Mouse (Mus musculus) limb, embryonic 12.5 days (tissue): ENCODE data around the gene Six5. TPM values are rescaled to one million over a fixed set of nuclear protein-coding genes. Genes with fewer than 3 reads are reported as not detected.
A peak's percentile ranks its signal among the peaks of the same experiment; 100 is the strongest.

Experiments
- ATAC-seq: fragments of 200-750 bp; cut with Nextera tagmentation; 2 replicates; pipeline ENCODE4 v1.8.0; 2017; ENCODE audit warnings: low read depth, moderate TSS enrichment; ENCODE audit not compliant: insufficient number of reproducible peaks, insufficient read depth, low FRiP score, low TSS enrichment
- H3K27ac ChIP-seq: fragments of 300-500 bp; sonication (generic); 2 replicates; pipeline ENCODE4 v1.5.1; 2016; ENCODE audit warnings: mild to moderate bottlenecking, moderate library complexity
- H3K27me3 ChIP-seq: fragments of 300-500 bp; sonication (generic); 2 replicates; pipeline ENCODE4 v1.6.1; 2016; ENCODE audit warnings: mild to moderate bottlenecking, moderate library complexity
- H3K36me3 ChIP-seq: fragments of 300-500 bp; sonication (generic); 2 replicates; pipeline ENCODE4 v1.6.1; 2016; ENCODE audit warnings: mild to moderate bottlenecking, moderate library complexity
- H3K4me1 ChIP-seq: fragments of 300-500 bp; sonication (generic); replicated peaks from 2 replicates; pipeline ENCODE4 v1.6.1; 2016
- H3K4me2 ChIP-seq: fragments of 300-500 bp; sonication (generic); 2 replicates; pipeline ENCODE4 v1.6.1; 2016; ENCODE audit warnings: mild to moderate bottlenecking, moderate library complexity
- H3K4me3 ChIP-seq: fragments of 300-500 bp; sonication (generic); replicated peaks from 2 replicates; pipeline ENCODE4 v1.5.1; 2016; ENCODE audit warnings: mild to moderate bottlenecking
- H3K9ac ChIP-seq: fragments of 300-500 bp; sonication (generic); replicated peaks from 2 replicates; pipeline ENCODE4 v1.6.1; 2016; ENCODE audit warnings: mild to moderate bottlenecking, moderate library complexity
- H3K9me3 ChIP-seq: fragments of 300-500 bp; sonication (generic); 2 replicates; pipeline ENCODE4 v1.6.1; 2016; ENCODE audit warnings: mild to moderate bottlenecking, moderate library complexity
- WGBS: fragments of 180-500 bp; shearing (Covaris S2); methylation state at CpG from one replicate; pipeline ENCODE4 v1.1.7; 2016; 5-methylcytosine and 5-hydroxymethylcytosine counted together
- polyA plus RNA-seq: library from polyadenylated mRNA; unstranded; fragments of >200 nt; fragmentation: Nextera tagmentation; extraction: Ambion mirVana; gene quantifications from 2 replicates; pipeline ENCODE4 v1.2.1, GENCODE M21; 2016

The Six5 gene
- polyA plus RNA-seq, 1 experiment from 2014 or later = 11.2 TPM

DNA sequence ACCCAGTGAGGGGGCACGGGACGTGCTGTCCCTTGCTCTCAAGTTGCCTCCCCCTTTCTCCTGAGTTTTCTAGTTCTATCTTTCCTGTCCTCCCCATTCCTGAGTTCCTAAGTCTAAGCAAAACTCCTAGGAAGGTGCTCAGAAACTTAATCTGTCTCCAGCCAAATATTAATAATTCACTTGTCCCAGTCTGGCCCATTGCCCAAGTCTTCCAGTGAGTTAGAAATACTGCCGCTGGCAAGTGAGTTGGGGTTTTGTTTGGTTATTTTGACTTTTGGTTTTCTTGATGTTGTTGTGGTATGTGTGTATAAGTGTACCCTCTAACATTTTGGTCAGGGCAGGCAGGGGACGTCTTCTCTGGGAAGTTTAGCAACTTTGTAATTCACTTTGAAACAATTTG is 27.3 kb downstream of the Six5 start:
- H3K4me3 ChIP-seq = no peak overlapping the region

DNA sequence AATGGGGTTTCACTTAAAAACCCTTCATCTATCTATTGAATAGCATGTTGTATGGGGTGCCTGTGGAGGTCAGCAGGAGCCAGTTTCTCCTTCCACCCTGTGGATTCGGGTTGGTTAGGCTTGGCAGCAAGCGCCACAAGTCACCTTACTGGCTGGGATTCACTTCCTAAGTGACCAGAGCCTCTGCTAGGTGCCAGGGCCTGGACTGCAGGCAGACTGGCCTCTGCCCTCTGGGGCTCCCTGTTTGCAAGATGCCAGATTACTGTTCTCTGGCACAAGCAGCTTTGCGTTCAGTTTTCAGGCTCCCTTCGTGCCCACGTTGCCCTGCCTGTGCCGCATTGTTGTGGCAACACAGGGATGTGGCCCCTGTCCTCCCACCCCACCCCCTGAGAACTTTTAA is 30.3 kb downstream of the Six5 start:
- H3K27ac ChIP-seq = no peak overlapping the region
- 87% methylated on average over 6 of the region's 6 CpGs for WGBS
- ATAC-seq = no peak
- H3K4me2 ChIP-seq = no peak overlapping the region
- H3K4me1 ChIP-seq = peaks cover 8% of the 10 kb centered on the region
- H3K9ac ChIP-seq = no peak overlapping the region
- no peaks in the 10 kb centered on the region for H3K27me3 ChIP-seq
- no peaks in the 10 kb centered on the region for H3K9me3 ChIP-seq
- H3K36me3 ChIP-seq = peaks cover 28% of the 10 kb centered on the region; the same call in 1 of the 2 replicates
- H3K4me3 ChIP-seq = no peak overlapping the region

More for the DNA sequence above, 27.3 kb downstream of the Six5 start:
- no peak overlapping the region for H3K27ac ChIP-seq
- peaks cover 11% of the 10 kb centered on the region; the same call in 1 of the 2 replicates for H3K9me3 ChIP-seq
- peaks cover 15% of the 10 kb centered on the region for H3K4me1 ChIP-seq
- no peak overlapping the region for H3K4me2 ChIP-seq
- WGBS = 96% methylated on average over 4 of the region's 4 CpGs
- ATAC-seq = no peak
- H3K9ac ChIP-seq = no peak overlapping the region
- H3K36me3 ChIP-seq = 0 out of 2 replicates have a peak, but pooled peaks cover 7% of the 10 kb centered on the region
- H3K27me3 ChIP-seq = peaks cover 6% of the 10 kb centered on the region; the same call in 1 of the 2 replicates

DNA sequence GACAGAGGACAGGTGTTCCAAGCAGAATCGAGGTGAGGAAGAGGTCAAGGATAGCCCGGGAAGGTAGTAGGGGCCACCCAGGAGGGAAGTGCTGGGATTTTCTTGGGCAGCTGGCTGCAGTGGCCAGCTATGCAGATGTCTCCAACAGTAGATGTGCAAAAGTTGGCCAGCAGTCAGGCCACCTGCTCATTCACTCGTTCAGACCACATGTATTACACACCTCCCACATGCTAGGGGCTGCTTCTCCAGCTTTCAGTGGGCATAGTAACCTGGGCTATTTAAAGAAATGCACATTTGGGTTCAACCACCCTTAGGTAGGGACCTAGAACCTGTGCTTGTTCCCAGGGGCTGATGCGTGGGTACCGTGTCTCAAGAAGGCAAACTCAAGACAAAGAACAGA is 33.4 kb downstream of the Six5 start:
- Histone ChIP-seq H3K27ac (no peak overlapping the region), H3K4me2 (no peak overlapping the region), H3K9me3 (no peaks in the 10 kb centered on the region), H3K4me3 (no peak overlapping the region), H3K4me1 (peaks cover 12% of the 10 kb centered on the region), H3K27me3 (no peaks in the 10 kb centered on the region), H3K36me3 (peaks cover 28% of the 10 kb centered on the region; the same call in 1 of the 2 replicates), H3K9ac (no peak overlapping the region)
- no peak for ATAC-seq
- WGBS = 82% methylated on average over 5 of the region's 5 CpGs

DNA sequence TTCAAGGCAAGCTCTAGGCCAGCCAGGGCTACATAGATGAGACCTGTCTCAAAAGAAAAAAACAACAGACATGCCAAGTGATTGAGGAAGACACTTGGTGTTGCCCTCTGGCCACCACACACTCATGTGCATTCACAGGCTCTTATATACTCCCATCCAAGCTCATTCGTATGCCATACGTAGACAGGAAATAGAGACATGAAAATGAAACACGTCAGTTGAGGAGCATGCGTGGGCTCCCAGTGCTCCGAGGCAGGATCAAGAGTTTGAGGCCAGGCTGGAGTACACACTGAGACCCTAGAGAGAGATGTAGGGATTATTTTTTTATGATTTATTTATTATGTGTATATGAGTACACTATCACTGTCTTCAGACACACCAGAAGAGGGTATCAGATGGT is 35.0 kb downstream of the Six5 start:
- Histone ChIP-seq H3K9me3 (no peaks in the 10 kb centered on the region), H3K9ac (no peak overlapping the region), H3K27me3 (no peaks in the 10 kb centered on the region), H3K4me2 (no peak overlapping the region), H3K4me3 (no peak overlapping the region), H3K27ac (no peak overlapping the region; the same call in 1 of the 2 replicates), H3K4me1 (peaks cover 12% of the 10 kb centered on the region), H3K36me3 (peaks cover 29% of the 10 kb centered on the region; the same call in 1 of the 2 replicates)
- no peak for ATAC-seq
- WGBS = 93% methylated on average over 5 of the region's 5 CpGs

DNA sequence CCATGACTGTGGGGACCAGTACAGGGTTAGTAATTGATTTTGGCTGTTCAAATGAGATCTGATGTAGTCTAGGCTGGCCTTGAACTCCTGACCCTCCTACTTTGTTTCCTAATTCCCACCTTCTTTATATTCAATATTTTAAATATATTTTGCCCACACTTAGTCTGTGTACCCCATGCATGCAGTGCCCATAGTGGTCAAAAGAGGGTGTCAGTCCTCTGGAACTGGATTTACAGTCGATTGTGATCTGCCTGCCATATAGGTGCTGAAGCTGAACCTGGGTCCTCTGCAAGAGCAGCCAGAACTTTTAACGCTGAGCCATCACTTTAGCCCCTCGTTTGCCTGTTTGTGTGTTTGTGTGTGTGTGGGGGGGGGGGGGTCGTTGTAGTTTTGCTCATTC is 36.3 kb downstream of the Six5 start:
- Histone ChIP-seq H3K4me2 (peak overlapping the region; percentile 63), H3K36me3 (peaks cover 42% of the 10 kb centered on the region), H3K4me3 (peak overlapping the region; percentile 42), H3K9me3 (no peaks in the 10 kb centered on the region), H3K9ac (no peak overlapping the region), H3K27me3 (no peaks in the 10 kb centered on the region), H3K4me1 (peaks cover 12% of the 10 kb centered on the region), H3K27ac (peak overlapping the region; percentile 89)
- WGBS = 24% methylated on average over 4 of the region's 4 CpGs
- ATAC-seq = no peak

DNA sequence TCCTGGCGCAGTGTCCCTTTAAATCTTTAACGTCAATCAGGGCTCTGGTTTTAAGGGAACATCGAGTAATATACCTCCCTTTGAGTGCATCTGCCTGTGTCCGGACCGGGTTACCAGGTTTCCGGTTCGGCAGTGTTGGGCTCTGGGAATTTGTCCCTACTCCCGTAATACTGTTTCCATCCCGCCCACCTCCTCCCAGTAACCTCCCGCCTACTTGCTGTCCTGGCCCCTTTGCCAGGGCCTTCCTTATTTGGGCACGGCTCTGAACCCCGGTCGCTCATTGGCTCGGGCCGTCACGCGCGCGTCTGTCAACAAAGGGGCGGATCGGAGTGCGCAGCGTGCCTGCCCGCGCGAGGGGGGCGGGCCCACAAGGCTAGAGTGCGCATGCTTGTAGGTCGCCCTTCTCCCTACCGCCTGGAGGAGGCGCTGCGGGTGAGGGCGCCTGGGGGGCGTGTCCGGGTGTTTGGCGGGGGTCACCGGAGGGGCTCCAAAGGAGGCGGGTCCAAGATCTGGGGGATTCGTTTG is 37.0 kb downstream of the Six5 start:
- under 1% methylated on average over 39 of the region's 39 CpGs for WGBS
- ATAC-seq = peak; percentile 97
- peaks cover 43% of the 10 kb centered on the region for H3K36me3 ChIP-seq
- H3K9me3 ChIP-seq = no peaks in the 10 kb centered on the region
- peak overlapping the region; percentile 63 for H3K4me2 ChIP-seq
- peak overlapping the region; percentile 89 for H3K27ac ChIP-seq
- peak overlapping the region; percentile 42 for H3K4me3 ChIP-seq
- peak overlapping the region; percentile 40; the same call in 1 of the 2 replicates for H3K9ac ChIP-seq
- H3K4me1 ChIP-seq = peaks cover 12% of the 10 kb centered on the region
- no peaks in the 10 kb centered on the region for H3K27me3 ChIP-seq

DNA sequence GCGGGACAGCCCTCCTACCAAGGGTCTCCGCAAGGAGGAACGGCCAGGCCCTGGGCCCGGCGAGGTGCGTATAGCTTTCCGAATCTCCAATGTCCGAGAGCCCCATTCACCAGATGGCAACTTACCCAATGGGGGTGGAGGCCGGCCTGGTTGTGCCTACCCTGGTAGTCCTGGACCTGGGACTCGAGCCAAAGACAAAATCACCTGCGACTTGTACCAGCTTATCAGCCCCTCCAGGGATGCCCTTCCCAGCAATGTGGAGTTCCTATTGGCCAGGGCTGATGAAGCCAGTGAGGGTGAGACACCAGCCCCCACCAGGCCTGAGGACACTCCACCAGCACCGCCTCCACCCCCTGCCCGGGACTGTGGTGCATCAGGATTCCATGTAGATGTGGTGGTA is 41.8 kb downstream of the Six5 start:
- ATAC-seq = no peak
- H3K4me2 ChIP-seq = no peak overlapping the region
- no peaks in the 10 kb centered on the region for H3K9me3 ChIP-seq
- H3K27ac ChIP-seq = no peak overlapping the region
- H3K4me1 ChIP-seq = 0 out of 2 replicates have a peak, but pooled peaks cover 4% of the 10 kb centered on the region
- WGBS = 96% methylated on average over 13 of the region's 13 CpGs
- H3K4me3 ChIP-seq = no peak overlapping the region
- no peaks in the 10 kb centered on the region for H3K27me3 ChIP-seq
- H3K9ac ChIP-seq = no peak overlapping the region
- peaks cover 67% of the 10 kb centered on the region for H3K36me3 ChIP-seq

DNA sequence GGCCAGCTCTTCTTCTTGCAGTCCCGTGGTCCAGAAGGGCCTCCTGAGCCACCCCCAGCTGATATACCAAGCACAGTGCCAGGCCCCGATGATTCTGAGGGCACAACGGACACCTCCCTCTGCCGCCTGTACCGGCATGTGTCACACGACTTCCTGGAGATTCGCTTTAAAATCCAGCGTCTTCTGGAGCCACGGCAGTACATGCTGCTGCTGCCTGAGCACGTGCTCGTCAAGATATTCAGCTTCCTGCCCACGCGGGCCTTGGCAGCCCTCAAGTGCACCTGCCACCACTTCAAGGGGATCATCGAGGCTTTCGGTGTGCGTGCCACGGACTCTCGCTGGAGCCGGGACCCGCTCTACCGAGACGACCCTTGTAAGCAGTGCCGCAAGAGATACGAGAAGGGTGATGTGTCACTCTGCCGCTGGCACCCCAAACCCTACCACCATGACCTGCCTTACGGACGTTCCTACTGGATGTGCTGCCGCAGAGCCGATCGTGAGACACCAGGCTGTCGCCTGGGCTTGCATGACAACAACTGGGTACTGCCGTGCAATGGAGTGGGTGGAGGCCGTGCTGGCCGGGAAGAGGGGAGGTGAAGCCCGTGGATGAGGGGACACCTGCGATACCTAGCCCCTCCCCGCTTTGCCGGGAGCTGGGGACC is 42.4 kb downstream of the Six5 start:
- 93% methylated on average over 38 of the region's 38 CpGs for WGBS
- Histone ChIP-seq H3K36me3 (peaks cover 72% of the 10 kb centered on the region), H3K9ac (no peak overlapping the region), H3K4me1 (0 out of 2 replicates have a peak, but pooled peaks cover 4% of the 10 kb centered on the region), H3K4me2 (no peak overlapping the region), H3K27me3 (no peaks in the 10 kb centered on the region), H3K4me3 (no peak overlapping the region), H3K9me3 (no peaks in the 10 kb centered on the region), H3K27ac (no peak overlapping the region)
- no peak for ATAC-seq

DNA sequence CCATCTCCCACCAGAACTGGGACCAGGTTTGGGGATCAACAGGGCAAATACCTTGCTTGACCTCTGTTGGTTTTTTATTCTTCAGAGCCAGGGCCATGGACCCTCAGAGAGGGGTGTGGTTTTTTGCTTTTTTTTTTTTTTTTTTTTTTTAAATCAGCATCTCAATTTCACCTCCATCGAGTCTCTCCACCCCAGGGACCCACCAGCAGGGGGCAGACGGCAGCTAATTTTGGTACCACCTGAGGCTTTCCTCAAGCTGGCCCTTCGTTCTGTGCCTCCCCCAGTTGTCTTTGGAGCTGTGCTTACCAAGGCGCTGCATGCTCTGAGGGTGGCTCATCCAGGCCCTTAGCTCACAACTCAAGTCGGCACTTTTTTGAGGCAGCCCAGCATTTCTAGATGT is 43.0 kb downstream of the Six5 start:
- no peak overlapping the region for H3K9ac ChIP-seq
- no peaks in the 10 kb centered on the region for H3K27me3 ChIP-seq
- no peaks in the 10 kb centered on the region for H3K4me1 ChIP-seq
- ATAC-seq = no peak
- H3K4me2 ChIP-seq = no peak overlapping the region
- 53% methylated on average over 5 of the region's 5 CpGs for WGBS
- H3K9me3 ChIP-seq = no peaks in the 10 kb centered on the region
- H3K36me3 ChIP-seq = peaks cover 77% of the 10 kb centered on the region
- no peak overlapping the region for H3K27ac ChIP-seq
- no peak overlapping the region for H3K4me3 ChIP-seq

DNA sequence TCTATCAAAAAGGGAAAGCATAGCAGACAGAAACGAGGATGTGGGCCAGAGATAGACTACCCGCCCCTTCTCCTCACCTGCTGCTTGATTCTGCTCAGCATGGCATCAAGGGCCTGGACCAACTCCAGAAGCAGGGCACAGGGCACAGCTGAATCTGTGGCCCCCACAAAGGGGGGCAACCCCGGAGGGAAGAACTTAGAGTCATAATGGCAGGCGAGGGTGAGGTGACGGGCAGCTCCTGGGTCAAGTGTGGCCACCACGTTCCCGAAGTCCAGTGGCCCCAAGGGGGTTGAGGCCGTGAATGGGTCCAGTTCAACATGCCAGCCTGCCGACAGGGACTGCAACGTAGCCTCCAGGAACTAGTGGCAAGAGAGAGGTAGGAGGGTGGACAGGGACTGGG is 52.4 kb downstream of the Six5 start:
- Histone ChIP-seq H3K4me1 (peaks cover 16% of the 10 kb centered on the region), H3K9ac (no peak overlapping the region), H3K27ac (no peak overlapping the region), H3K4me3 (no peak overlapping the region), H3K9me3 (no peaks in the 10 kb centered on the region), H3K27me3 (no peaks in the 10 kb centered on the region), H3K4me2 (no peak overlapping the region), H3K36me3 (peaks cover 27% of the 10 kb centered on the region; the same call in 1 of the 2 replicates)
- ATAC-seq = no peak
- WGBS = 83% methylated on average over 10 of the region's 10 CpGs

DNA sequence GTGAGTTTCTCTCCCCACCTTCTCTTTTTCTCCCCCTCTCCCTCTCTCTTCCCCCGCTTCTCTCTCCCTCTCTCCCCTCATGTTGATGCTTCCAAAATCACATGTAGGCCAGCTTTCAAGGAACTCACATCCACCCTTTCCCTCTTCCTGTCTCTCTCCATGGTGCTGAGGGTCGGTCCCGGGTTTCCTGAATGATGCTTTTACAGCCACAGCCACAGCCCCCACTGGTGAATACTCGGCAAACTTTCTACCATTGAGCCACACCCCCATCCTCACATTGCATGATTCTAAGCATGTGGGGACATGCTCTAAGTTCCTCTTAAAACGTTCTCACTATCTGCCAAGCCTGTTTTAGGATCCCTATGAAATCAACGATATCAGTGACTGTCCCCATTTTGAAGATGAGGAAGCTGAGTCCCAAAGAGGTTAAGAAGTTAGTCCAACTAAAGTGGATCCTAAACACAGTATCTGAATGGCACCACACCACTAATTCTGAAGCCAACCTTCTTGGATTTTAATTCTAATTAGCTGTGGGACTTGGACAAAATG is 53.2 kb downstream of the Six5 start:
- ATAC-seq = no peak
- WGBS = 44% methylated on average over 6 of the region's 6 CpGs

More for the DNA sequence above, 53.2 kb downstream of the Six5 start:
- Histone ChIP-seq H3K27me3 (no peaks in the 10 kb centered on the region), H3K4me1 (peaks cover 16% of the 10 kb centered on the region), H3K4me3 (no peak overlapping the region), H3K36me3 (peaks cover 30% of the 10 kb centered on the region; the same call in 1 of the 2 replicates), H3K4me2 (peak overlapping the region; percentile 86), H3K27ac (no peak overlapping the region), H3K9ac (no peak overlapping the region), H3K9me3 (no peaks in the 10 kb centered on the region)
